Mouse (Mus musculus): ENCODE results near the gene Gm49320. TPM values are rescaled to one million over a fixed set of nuclear protein-coding genes. Genes with fewer than 3 reads are reported as not detected.

The Gm49320 gene
- polyA plus RNA-seq, 1 experiment from 2014 or later: 0.64 TPM

- H3K27me3 ChIP-seq (replicated peaks; ENCODE audit: control insufficient read depth, insufficient read depth, low read length): peaks cover 7% of the 10 kb centered on the region
- H3K4me2 ChIP-seq (ENCODE audit: low read depth, low read length): peak overlapping the region; percentile 45
- peaks cover 28% of the 10 kb centered on the region for H3K4me1 ChIP-seq (ENCODE audit: control insufficient read depth, insufficient read depth, low read length)
- H3K9ac ChIP-seq (ENCODE audit: low read depth, low read length): peak overlapping the region; percentile 58
- H3K36me3 ChIP-seq (ENCODE audit: control insufficient read depth, insufficient read depth, low read length): no peaks in the 10 kb centered on the region
- H3K4me3 ChIP-seq (ENCODE audit: low read length): peak overlapping the region; percentile 23
- 23% methylated on average over 44 of the region's 44 CpGs for WGBS
- peaks cover 3% of the 10 kb centered on the region; the same call in 1 of the 2 replicates for H3K9me3 ChIP-seq (ENCODE audit: control insufficient read depth, low read length)
- peak overlapping the region; percentile 82 for H3K27ac ChIP-seq (ENCODE audit: low read length)
- ATAC-seq: peak; percentile 69
These were observed 32.3 kb upstream of the Gm49320 start for GRCm38 (mm10) chr8:4206182-4207015.

- Histone ChIP-seq H3K4me2 (ENCODE audit: low read depth, low read length) (peak overlapping the region; percentile 45), H3K4me3 (ENCODE audit: low read length) (peak overlapping the region; percentile 23; the same call in 1 of the 2 replicates), H3K4me1 (ENCODE audit: control insufficient read depth, insufficient read depth, low read length) (peaks cover 28% of the 10 kb centered on the region), H3K27me3 (replicated peaks; ENCODE audit: control insufficient read depth, insufficient read depth, low read length) (peaks cover 7% of the 10 kb centered on the region), H3K9me3 (ENCODE audit: control insufficient read depth, low read length) (peaks cover 3% of the 10 kb centered on the region; the same call in 1 of the 2 replicates), H3K36me3 (ENCODE audit: control insufficient read depth, insufficient read depth, low read length) (no peaks in the 10 kb centered on the region), H3K9ac (ENCODE audit: low read depth, low read length) (peak overlapping the region; percentile 58), H3K27ac (ENCODE audit: low read length) (peak overlapping the region; percentile 82)
- ATAC-seq: peak; percentile 64
- 52% methylated on average over 2 of the region's 2 CpGs for WGBS
These were observed 31.7 kb upstream of the Gm49320 start for GRCm38 (mm10) chr8:4207016-4207350.

- no peaks in the 10 kb centered on the region for H3K36me3 ChIP-seq (ENCODE audit: control insufficient read depth, insufficient read depth, low read length)
- H3K27me3 ChIP-seq (replicated peaks; ENCODE audit: control insufficient read depth, insufficient read depth, low read length): peaks cover 5% of the 10 kb centered on the region; the same call in 1 of the 2 replicates
- no peak for ATAC-seq
- WGBS: 79% methylated on average over 6 of the region's 6 CpGs
- no peak overlapping the region for H3K27ac ChIP-seq (ENCODE audit: low read length)
- H3K9me3 ChIP-seq (ENCODE audit: control insufficient read depth, low read length): peaks cover 3% of the 10 kb centered on the region; the same call in 1 of the 2 replicates
- no peak overlapping the region for H3K4me3 ChIP-seq (ENCODE audit: low read length)
- H3K4me1 ChIP-seq (ENCODE audit: control insufficient read depth, insufficient read depth, low read length): peaks cover 50% of the 10 kb centered on the region
- H3K9ac ChIP-seq (ENCODE audit: low read depth, low read length): no peak overlapping the region
- H3K4me2 ChIP-seq (ENCODE audit: low read depth, low read length): no peak overlapping the region
These were observed 27.6 kb upstream of the Gm49320 start for GRCm38 (mm10) chr8:4211097-4211496.

GRCm38 (mm10) chr8:4212809-4213209 lies 25.9 kb upstream of the Gm49320 start:
- WGBS: under 1% methylated on average over 25 of the region's 25 CpGs
- Histone ChIP-seq H3K36me3 (ENCODE audit: control insufficient read depth, insufficient read depth, low read length) (no peaks in the 10 kb centered on the region), H3K27ac (ENCODE audit: low read length) (peak overlapping the region; percentile 83), H3K27me3 (replicated peaks; ENCODE audit: control insufficient read depth, insufficient read depth, low read length) (peaks cover 10% of the 10 kb centered on the region; the same call in 1 of the 2 replicates), H3K9ac (ENCODE audit: low read depth, low read length) (peak overlapping the region; percentile 72), H3K4me1 (ENCODE audit: control insufficient read depth, insufficient read depth, low read length) (peaks cover 42% of the 10 kb centered on the region), H3K4me3 (ENCODE audit: low read length) (peak overlapping the region; percentile 58), H3K4me2 (ENCODE audit: low read depth, low read length) (peak overlapping the region; percentile 98), H3K9me3 (ENCODE audit: control insufficient read depth, low read length) (peaks cover 3% of the 10 kb centered on the region; the same call in 1 of the 2 replicates)
- ATAC-seq: peak; percentile 14

- peak overlapping the region; percentile 83 for H3K27ac ChIP-seq (ENCODE audit: low read length)
- H3K4me1 ChIP-seq (ENCODE audit: control insufficient read depth, insufficient read depth, low read length): peaks cover 42% of the 10 kb centered on the region
- no peaks in the 10 kb centered on the region for H3K36me3 ChIP-seq (ENCODE audit: control insufficient read depth, insufficient read depth, low read length)
- peak overlapping the region; percentile 98 for H3K4me2 ChIP-seq (ENCODE audit: low read depth, low read length)
- peak; percentile 74 for ATAC-seq
- peaks cover 3% of the 10 kb centered on the region; the same call in 1 of the 2 replicates for H3K9me3 ChIP-seq (ENCODE audit: control insufficient read depth, low read length)
- peak overlapping the region; percentile 72 for H3K9ac ChIP-seq (ENCODE audit: low read depth, low read length)
- 5% methylated on average over 18 of the region's 18 CpGs for WGBS
- H3K4me3 ChIP-seq (ENCODE audit: low read length): peak overlapping the region; percentile 58
- H3K27me3 ChIP-seq (replicated peaks; ENCODE audit: control insufficient read depth, insufficient read depth, low read length): peaks cover 11% of the 10 kb centered on the region; the same call in 1 of the 2 replicates
These were observed 25.3 kb upstream of the Gm49320 start for GRCm38 (mm10) chr8:4213210-4214005.

DNA sequence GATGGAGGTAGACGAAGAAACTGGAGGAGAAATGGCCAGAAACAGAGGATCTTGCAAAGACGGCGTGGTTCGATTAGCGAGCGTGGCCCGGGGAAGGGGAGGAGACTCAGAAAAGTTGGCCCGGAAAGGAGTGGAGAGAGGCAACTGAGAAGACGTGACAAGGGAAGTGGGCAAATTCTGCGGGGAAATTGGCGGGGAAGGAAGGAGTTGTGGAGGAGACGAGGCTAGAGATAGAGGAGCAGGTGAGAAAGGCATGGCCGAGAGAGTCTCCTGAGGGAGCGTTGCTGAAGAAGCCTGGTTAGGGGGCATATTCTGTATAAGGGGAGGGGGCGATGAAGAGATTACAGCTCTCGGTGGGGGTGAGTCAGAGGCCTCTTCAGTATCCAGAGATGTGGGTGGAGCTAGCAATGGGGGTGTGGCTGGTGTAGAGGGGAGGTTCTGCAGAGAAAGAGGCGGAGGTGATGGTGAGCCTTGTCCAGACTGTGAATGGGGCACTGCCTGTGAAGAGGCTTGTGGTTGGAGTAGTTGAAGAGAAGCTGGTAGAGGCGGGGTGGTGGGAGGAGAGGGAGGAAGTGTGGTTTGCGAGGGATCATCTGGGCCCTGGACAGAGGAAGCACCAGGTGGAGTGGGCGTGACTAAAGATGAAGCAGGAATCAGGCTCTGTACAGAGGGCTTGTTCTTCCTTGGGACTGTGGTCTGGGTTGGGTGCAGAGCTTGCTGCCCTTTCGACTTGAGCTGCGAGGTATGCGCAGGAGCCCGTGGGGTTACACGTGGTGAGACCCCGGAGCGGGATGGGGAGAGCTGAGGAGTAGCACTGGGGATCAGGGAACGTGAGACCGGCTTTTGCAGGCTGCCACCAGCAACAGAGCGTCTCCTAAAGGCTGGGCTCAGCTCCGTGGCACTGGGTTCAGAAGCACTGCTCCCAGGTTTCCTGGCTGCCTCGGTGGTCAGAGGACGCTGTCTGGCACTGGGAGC lies 24.4 kb upstream of the Gm49320 start:
- peak overlapping the region; percentile 72 for H3K9ac ChIP-seq (ENCODE audit: low read depth, low read length)
- H3K27me3 ChIP-seq (replicated peaks; ENCODE audit: control insufficient read depth, insufficient read depth, low read length): peaks cover 11% of the 10 kb centered on the region; the same call in 1 of the 2 replicates
- peak overlapping the region; percentile 83 for H3K27ac ChIP-seq (ENCODE audit: low read length)
- ATAC-seq: peak; percentile 81
- peaks cover 2% of the 10 kb centered on the region; the same call in 1 of the 2 replicates for H3K9me3 ChIP-seq (ENCODE audit: control insufficient read depth, low read length)
- no peaks in the 10 kb centered on the region for H3K36me3 ChIP-seq (ENCODE audit: control insufficient read depth, insufficient read depth, low read length)
- 8% methylated on average over 33 of the region's 33 CpGs for WGBS
- peak overlapping the region; percentile 58 for H3K4me3 ChIP-seq (ENCODE audit: low read length)
- peak overlapping the region; percentile 98 for H3K4me2 ChIP-seq (ENCODE audit: low read depth, low read length)
- H3K4me1 ChIP-seq (ENCODE audit: control insufficient read depth, insufficient read depth, low read length): peaks cover 42% of the 10 kb centered on the region

DNA sequence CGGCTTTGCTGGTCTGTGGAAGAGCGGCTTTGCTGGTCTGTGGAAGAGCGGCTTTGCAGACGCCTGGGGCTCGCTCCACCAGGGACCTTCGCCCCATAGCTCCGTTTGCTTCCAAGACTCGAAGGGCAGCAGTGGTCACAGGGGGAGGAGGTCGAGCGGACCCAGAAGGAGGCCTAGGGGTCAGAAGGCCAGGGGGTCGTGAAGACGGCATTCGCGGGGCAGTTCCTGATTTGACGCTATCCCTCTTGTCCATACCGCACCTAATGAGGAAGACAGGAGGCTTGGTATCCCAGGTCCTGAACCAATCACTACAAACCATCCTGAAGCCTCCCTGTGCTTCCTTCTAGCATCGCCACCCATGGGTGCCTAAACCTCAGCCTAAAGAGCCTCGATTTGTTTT lies 22.4 kb upstream of the Gm49320 start:
- Histone ChIP-seq H3K4me2 (ENCODE audit: low read depth, low read length) (peak overlapping the region; percentile 96), H3K4me1 (ENCODE audit: control insufficient read depth, insufficient read depth, low read length) (peaks cover 36% of the 10 kb centered on the region), H3K9me3 (ENCODE audit: control insufficient read depth, low read length) (no peaks in the 10 kb centered on the region; the same call in 1 of the 2 replicates), H3K27me3 (replicated peaks; ENCODE audit: control insufficient read depth, insufficient read depth, low read length) (peaks cover 11% of the 10 kb centered on the region; the same call in 1 of the 2 replicates), H3K27ac (ENCODE audit: low read length) (no peak overlapping the region), H3K36me3 (ENCODE audit: control insufficient read depth, insufficient read depth, low read length) (no peaks in the 10 kb centered on the region), H3K9ac (ENCODE audit: low read depth, low read length) (peak overlapping the region; percentile 71), H3K4me3 (ENCODE audit: low read length) (peak overlapping the region; percentile 57)
- 9% methylated on average over 18 of the region's 18 CpGs for WGBS
- ATAC-seq: no peak

DNA sequence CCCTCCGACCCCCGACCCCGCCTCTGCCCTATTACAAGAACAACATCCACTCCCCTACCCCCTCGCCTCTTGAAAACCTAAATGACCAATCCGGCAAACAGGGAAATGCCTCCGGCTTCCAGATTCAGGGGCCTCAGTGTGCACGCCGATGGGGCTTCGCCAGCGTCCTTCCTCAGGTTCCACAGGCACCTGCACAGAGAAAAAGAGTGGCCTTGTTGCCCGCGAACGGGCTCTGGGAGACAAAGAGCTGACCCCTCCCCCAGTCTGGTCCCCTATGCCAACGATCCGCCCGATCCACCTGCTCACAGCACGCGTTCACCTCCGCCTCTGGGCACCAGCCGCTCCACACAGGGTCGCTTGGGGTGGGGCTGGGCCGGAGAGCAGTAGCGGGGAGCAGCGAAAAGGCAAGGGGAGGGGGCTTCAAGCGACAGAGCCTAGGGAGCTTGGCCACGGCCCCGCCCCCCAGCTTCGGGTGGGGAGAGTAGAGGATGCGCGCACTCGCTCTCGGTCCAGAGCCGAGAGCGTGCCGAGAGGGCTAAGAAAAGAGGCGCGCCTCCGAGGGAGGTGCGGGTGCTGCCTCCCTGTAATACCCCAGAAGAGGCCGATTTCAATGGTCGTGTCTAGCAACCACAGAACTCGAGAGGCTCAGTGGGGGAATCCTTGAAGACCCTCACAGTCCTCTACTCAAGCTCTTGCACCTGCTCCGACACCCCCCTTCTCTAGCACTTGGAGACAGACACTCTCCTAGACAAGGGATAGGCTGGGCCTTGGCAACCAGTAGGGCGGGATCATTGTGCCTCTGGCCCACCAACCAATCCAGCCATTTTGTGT lies 21.7 kb upstream of the Gm49320 start, which contains the start of gene Prr36:
Gene Prr36 (minus strand): TSS at position 669 of the 831 bp plus-strand sequence.
- no peak within 1 kb of the TSS for H3K27ac ChIP-seq (ENCODE audit: low read length)

More for the DNA sequence above, 21.7 kb upstream of the Gm49320 start, which contains the start of gene Prr36:
- peaks cover 36% of the 10 kb centered on the region for H3K4me1 ChIP-seq (ENCODE audit: control insufficient read depth, insufficient read depth, low read length)
- WGBS: under 1% methylated on average over 44 of the region's 44 CpGs
- H3K36me3 ChIP-seq (ENCODE audit: control insufficient read depth, insufficient read depth, low read length): no peaks in the 10 kb centered on the region
- no peak; the same call in 1 of the 2 replicates for ATAC-seq
- H3K27me3 ChIP-seq (replicated peaks; ENCODE audit: control insufficient read depth, insufficient read depth, low read length): peaks cover 11% of the 10 kb centered on the region; the same call in 1 of the 2 replicates
- H3K9me3 ChIP-seq (ENCODE audit: control insufficient read depth, low read length): no peaks in the 10 kb centered on the region; the same call in 1 of the 2 replicates
- peak within 1 kb of the TSS; percentile 71 for H3K9ac ChIP-seq (ENCODE audit: low read depth, low read length)
- H3K4me2 ChIP-seq (ENCODE audit: low read depth, low read length): peak within 1 kb of the TSS; percentile 96
- H3K4me3 ChIP-seq (ENCODE audit: low read length): peak within 1 kb of the TSS; percentile 57

All from intestine, embryonic 16.5 days (tissue).